ENCODE assay signal across 26 mouse cellular contexts in genomic region chr9:124053532-124053931, GRCm38 (mm10). TPM values are rescaled to one million over a fixed set of nuclear protein-coding genes. Genes with fewer than 3 reads are reported as not detected.
DNase-seq lines count a peak whose midpoint lies in the region; ATAC-seq and TF ChIP-seq lines count a peak whose summit lies in the region.
"Had no signal": no experiment of that assay in that cellular context is flagged by ENCODE, and none has a peak within 500 bp of the region (broad histone marks: within the 10 kb centered on the region; RNA-seq: fewer than 3 reads in every experiment).

No protein-coding gene starts in this region.

- no peaks in the 10 kb centered on the region for H3K27me3 ChIP-seq in liver, adult 2 months (ENCODE audit: control insufficient read depth, insufficient read depth, low read length)
- H3K27me3 ChIP-seq: embryonic facial prominence, embryonic 15.5 days; heart, embryonic 12.5 days; megakaryocyte, embryonic 14.5 days; midbrain, embryonic 15.5 days; neural tube, embryonic 15.5 days had no signal

- no peaks in the 10 kb centered on the region for H3K79me2 ChIP-seq in liver, adult 2 months (ENCODE audit: control insufficient read depth, insufficient read depth, low read length)

- H3K4me3 ChIP-seq in liver, adult 2 months (ENCODE audit: insufficient read depth, low read depth, low read length), result no peak overlapping the region
- H3K4me3 ChIP-seq in brown adipose tissue, adult 24 weeks (ENCODE audit: insufficient read depth, low read depth, low read length), result no peak overlapping the region
- H3K4me3 ChIP-seq: embryonic facial prominence, embryonic 15.5 days; heart, embryonic 12.5 days; megakaryocyte, embryonic 14.5 days; midbrain, embryonic 15.5 days; neural tube, embryonic 15.5 days had no signal

- no peak for TF ChIP-seq CTCF in liver, adult 2 months (IDR thresholded peaks at IDR 0.05; ENCODE audit: low read depth, low read length)

- no peaks in the 10 kb centered on the region for H3K36me3 ChIP-seq in liver, adult 2 months (ENCODE audit: control insufficient read depth, insufficient read depth, low read length)
- H3K36me3 ChIP-seq: embryonic facial prominence, embryonic 15.5 days; heart, embryonic 12.5 days; midbrain, embryonic 15.5 days; neural tube, embryonic 15.5 days had no signal

- H3K27ac ChIP-seq in liver, adult 2 months (replicated peaks; ENCODE audit: insufficient read depth, low read depth, low read length), result no peak overlapping the region
- peak overlapping the region; percentile 66 for H3K27ac ChIP-seq in brown adipose tissue, adult 24 weeks (replicated peaks; ENCODE audit: low read depth, low read length)
- H3K27ac ChIP-seq: embryonic facial prominence, embryonic 15.5 days; midbrain, embryonic 15.5 days; neural tube, embryonic 15.5 days had no signal

- DNase-seq in liver, adult 2 months (ENCODE audit: extremely low read depth, low read depth, low spot score), result peak; percentile 31
- DNase-seq in liver (no peak), 416B (ENCODE audit: low read depth) (peak; percentile 82), MN1 (ENCODE audit: low spot score) (no peak)
- no peak for DNase-seq in left cerebral cortex, postnatal 4 days
- DNase-seq: adrenal gland, adult 8-10 months; cerebellum, adult 11 months; cerebellum, postnatal 25 days; gastrocnemius, postnatal 36 days; spleen, adult 18-20 months; thymus, postnatal 4 days had no signal

- ATAC-seq in megakaryocyte, adult 5-6 weeks (ENCODE audit: poor library complexity, severe bottlenecking), result peak; percentile 77
- ATAC-seq: forebrain, embryonic 16.5 days; hindbrain, embryonic 16.5 days; intestine, embryonic 16.5 days; midbrain, embryonic 15.5 days had no signal

- no peak for TF ChIP-seq POLR2A in liver, adult 2 months (IDR thresholded peaks at IDR 0.05; ENCODE audit: extremely low read depth, insufficient read depth, low read length)

- H3K9ac ChIP-seq in liver, adult 2 months (ENCODE audit: low read depth, low read length), result no peak overlapping the region
- H3K9ac ChIP-seq: embryonic facial prominence, embryonic 15.5 days; heart, embryonic 12.5 days; midbrain, embryonic 15.5 days; neural tube, embryonic 15.5 days had no signal

- 44% methylated on average over 2 of the region's 2 CpGs for WGBS in liver, adult 2 months

- intact Hi-C loops in left cerebral cortex, postnatal 4 days (cut with DNase I), result no loop called here

- H3K4me1 ChIP-seq in liver, adult 2 months (ENCODE audit: control insufficient read depth, insufficient read depth, low read length), result no peaks in the 10 kb centered on the region
- H3K4me1 ChIP-seq in brown adipose tissue, adult 24 weeks (ENCODE audit: control insufficient read depth, insufficient read depth, insufficient read length, low read length), result no peaks in the 10 kb centered on the region
- H3K4me1 ChIP-seq: embryonic facial prominence, embryonic 15.5 days; heart, embryonic 12.5 days; midbrain, embryonic 15.5 days; neural tube, embryonic 15.5 days had no signal

RNA-seq across cellular contexts. Expression of gene Ccr3, which starts 31.8 kb away (rescaled TPM):
- 0.13 and 0.18 TPM in 2 replicates for total RNA-seq in liver, adult 2 months (2014; rRNA removed)
- 0.04 and 0.17 TPM in 2 replicates for polyA plus RNA-seq in liver, adult 2 months (2012; rRNA removed)
- not detected in 2 replicates for polyA plus RNA-seq in brown adipose tissue, adult 24 weeks (2012; ENCODE audit: insufficient read depth, insufficient read length, missing spikeins)
- 15.1 and 20.7 TPM in 2 replicates for total RNA-seq in megakaryocyte, adult 5-6 weeks (2015)
- total RNA-seq in megakaryocyte, adult 5-6 weeks (2017), result 22.2 and 28.5 TPM in 2 replicates
- total RNA-seq in left cerebral cortex, postnatal 4 days (2021), result not detected
- total RNA-seq: adrenal gland, adult 8-10 months; gastrocnemius, postnatal 36 days; heart, postnatal 25 days; layer of hippocampus, adult 18-20 months; layer of hippocampus, postnatal 25 days had no signal
- polyA plus RNA-seq: C2C12; forebrain, embryonic 16.5 days; hindbrain, embryonic 16.5 days; kidney, embryonic 16.5 days; midbrain, embryonic 15.5 days; neural tube, embryonic 15.5 days had no signal

RNA-seq across cellular contexts. Expression of gene Ccr2, which starts 48.2 kb away (rescaled TPM):
- 1.2 and 1.7 TPM in 2 replicates for total RNA-seq in liver, adult 2 months (2014; rRNA removed)
- 0.40 and 0.43 TPM in 2 replicates for polyA plus RNA-seq in liver, adult 2 months (2012; rRNA removed)
- 3.8 and 5.0 TPM in 2 replicates for polyA plus RNA-seq in brown adipose tissue, adult 24 weeks (2012; ENCODE audit: insufficient read depth, insufficient read length, missing spikeins)
- total RNA-seq in megakaryocyte, adult 5-6 weeks (2015), result 1,125 and 1,272 TPM in 2 replicates
- 1,533 and 1,632 TPM in 2 replicates for total RNA-seq in megakaryocyte, adult 5-6 weeks (2017)
- total RNA-seq in left cerebral cortex, postnatal 4 days (2021), result under 1 TPM in 1 of 2 experiments, not detected in 1; 0.16 TPM
- polyA plus RNA-seq: C2C12 had no signal

Comparison
In these comparisons a context has a peak if more than half of its experiments do, and no peak if none do; other contexts are left out.
1. DNase-seq: peak in liver, adult 2 months (single experiment) and 416B (single experiment); none in liver (single experiment), left cerebral cortex, postnatal 4 days (single experiment) and MN1 (single experiment).
2. RNA of gene Ccr3, which starts 31.8 kb away (total RNA-seq): 15.1 to 28.5 TPM in megakaryocyte, adult 5-6 weeks; 0.13 to 0.18 TPM in liver, adult 2 months and not detected in left cerebral cortex, postnatal 4 days; every median in the first group is over 10 times any median in the second.
3. RNA of gene Ccr2, which starts 48.2 kb away (total RNA-seq): 1,125 to 1,632 TPM in megakaryocyte, adult 5-6 weeks; 1.2 to 1.7 TPM in liver, adult 2 months and 0.16 TPM in left cerebral cortex, postnatal 4 days; every median in the first group is over 100 times any median in the second.